Mouse (Mus musculus): ENCODE measurements at regions not wholly inside any gene's neighbourhood (a gene's known extent, or its start where the extent isn't known, plus 50 kb on each side); places are given as distances from the start of the nearest gene placed in this dataset.
"Not testable (repeated sequence)": the region's sequence is repeated elsewhere in the genome, so short reads cannot be mapped to it uniquely, and the experiment has no call there.

DNA sequence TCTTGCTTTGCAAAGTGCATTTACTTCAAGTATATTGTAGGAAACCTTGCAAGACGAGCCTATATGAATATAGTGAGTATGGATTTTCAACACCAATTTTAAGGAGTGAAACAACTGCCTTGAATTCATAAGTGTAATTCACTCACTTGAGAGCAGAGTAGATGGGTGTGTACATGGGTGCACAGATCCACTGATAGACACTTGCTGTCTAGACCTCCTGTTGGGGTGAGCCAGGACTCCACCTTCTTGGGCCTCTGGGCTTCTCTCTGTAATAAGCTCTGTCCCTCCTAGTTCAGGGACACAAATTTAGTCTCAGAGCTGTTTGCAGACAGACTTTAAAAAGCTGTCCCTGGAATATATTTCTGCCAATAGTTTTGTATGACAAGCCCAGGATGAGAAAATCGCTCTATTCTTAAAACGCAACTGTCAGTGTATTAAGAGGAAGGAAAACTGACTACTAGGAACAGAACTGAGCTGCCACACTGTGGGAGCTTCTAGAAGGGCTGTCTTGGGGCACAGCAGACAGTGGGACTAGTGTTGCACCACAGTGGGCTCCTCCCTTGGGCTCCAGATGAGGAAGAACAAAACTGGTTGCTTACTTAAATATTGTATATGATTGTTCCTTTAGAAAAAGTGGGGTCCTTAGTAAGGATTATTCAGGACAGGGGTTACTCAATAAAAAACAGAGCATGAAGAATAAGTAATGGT, 395.7 kb upstream of the Id2 start:
- DNase-seq (ENCODE audit: low spot score in 2 of 2), result no peak

DNA sequence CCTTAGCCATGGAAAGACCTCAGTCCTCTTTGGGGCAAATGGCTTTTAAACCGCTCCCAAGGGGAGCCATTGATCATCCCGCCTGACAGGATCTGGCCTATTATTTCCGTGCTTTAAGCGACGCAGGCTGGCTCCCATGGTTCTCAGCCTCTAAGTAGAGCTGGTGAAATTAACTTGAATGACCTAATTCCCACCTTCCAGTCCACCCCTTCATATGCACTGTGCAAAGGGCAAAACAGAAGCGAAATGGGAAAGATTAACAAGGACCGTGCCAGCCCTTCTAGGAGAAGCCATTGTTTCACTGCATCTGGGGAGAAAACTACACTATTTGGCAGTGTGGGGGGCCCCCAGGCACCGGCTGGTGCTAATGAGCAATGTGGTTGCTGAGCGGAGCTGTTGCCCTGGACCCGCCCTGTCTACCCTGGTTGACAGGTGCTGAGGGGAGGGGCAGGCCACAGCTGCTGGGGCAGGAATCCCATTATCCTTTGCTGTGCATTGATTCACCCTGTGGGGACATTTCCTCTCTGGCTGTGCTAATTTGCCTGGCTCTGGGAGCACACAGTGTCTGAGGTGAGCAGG, 378.3 kb upstream of the Id2 start:
- DNase-seq (ENCODE audit: low spot score in 2 of 2), result no peak

DNA sequence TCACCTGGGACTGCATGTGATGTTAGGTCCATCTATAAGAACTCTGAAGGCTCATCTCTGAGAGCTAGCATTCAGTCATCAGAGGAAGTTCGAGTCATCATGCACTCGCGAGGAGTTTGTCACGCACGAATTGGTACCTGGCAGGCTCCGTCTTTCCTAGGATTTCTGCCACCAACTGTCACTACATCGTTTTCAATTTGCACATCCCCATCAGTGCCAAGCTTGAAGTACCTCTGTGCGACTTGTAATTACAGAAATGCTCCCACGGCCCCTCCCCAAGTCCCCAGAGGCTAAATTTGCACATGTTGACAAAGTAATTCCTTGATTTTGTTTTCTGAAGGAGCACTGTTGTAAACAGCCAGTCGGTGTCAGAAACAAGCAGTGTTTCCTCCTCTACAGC, 372.2 kb upstream of the Id2 start:
- DNase-seq (ENCODE audit: low spot score in 2 of 2), result no peak

- DNase-seq (ENCODE audit: low spot score in 2 of 2), result no peak
Measured at GRCm38 (mm10) chr12:25467789-25468188, 370.8 kb upstream of the Id2 start.

DNA sequence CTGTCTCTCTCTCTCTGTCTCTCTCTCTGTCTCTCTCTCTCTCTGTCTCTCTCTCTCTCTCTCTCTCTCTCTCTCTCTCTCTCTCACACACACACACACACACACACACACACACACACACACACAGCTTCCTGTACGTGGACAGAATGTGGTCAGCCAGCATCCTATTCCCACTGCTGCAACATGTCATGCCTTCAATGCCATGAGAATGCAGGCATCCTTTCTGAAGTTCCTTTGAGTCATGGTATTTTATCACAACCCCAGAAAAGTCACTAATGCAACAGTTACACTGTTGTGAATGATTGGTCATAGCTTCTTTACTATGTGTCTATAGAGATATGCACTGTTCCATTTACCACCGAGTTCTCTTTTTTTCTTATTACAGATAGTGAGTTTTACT, 365.8 kb upstream of the Id2 start:
- not testable (repeated sequence) for DNase-seq (ENCODE audit: low spot score in 2 of 2)

DNA sequence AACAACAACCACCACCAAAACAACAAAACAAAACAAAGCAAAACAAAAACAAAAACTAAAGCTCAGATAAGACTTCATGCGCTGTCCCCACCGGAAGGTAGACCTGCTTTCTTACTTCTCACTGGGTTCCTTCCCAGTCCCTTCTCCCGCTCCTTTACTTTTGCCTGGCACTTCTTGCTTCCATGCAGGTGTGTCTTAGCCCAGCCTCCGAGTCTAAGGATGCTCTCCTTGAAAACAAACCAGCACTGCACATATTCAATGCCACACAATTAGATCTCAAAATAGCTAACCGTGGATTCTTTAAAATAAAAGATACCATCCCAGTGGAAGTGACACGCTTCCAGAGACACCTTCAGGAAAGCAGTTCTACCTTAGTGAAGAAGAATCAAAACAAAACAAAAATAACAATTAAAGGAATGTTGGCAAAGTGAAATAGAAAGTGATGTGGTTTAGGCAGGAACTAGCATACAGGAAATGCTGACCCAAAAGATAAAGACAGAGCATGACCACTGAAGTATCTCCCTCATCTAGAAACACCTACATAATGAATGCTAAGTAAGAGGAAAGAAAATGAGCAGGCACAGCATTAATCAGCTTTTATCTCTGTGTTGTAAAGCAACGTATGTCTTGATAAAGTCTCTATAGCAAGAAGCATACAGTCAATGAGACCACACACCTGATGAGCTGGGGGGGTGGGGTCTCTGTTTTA, 358.5 kb upstream of the Id2 start:
- DNase-seq (ENCODE audit: low spot score in 2 of 2), result no peak

DNA sequence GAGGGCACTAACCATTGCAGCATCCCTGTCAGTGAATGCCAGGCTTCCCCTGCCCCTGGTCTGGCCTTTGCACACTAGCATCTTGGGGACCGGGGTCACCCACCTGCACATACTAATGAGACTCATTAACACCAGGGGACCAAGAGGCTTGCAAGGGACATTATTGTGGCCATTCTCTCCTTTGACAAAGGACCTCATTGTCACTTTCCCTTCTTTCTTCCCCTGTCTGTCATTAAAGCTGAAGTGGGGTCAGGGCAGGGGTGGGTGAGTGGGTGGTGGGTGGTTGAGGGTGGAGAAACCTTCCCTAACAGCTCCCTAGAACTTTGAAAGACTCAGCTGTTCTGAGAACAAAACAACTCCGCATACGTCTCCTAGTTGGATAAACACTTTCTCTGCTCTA, 356.4 kb upstream of the Id2 start:
- no peak for DNase-seq (ENCODE audit: low spot score in 2 of 2)

GRCm38 (mm10) chr12:25451156-25451555, 354.2 kb upstream of the Id2 start:
- DNase-seq (ENCODE audit: low spot score in 2 of 2), result no peak

DNA sequence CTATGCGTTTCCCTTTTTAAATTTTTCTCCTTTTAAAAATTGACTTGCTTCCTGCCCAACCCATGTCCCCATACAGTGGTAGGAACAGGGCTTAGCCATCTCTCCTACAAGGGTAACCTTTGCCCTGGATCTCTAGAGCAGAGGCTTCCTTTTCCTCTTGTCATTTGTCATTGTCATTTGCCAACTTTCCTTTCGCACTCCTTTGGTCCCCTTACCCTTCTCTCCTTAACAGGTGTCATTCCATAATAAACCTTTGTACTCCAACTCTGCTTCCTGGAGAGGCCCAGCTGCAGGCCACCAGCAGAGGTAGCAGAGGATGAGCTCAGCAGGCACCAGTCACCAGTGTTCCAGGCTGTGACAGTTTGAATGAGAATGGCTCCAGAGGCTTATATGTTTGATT, 347.4 kb upstream of the Id2 start:
- DNase-seq (ENCODE audit: low spot score in 2 of 2), result no peak

GRCm38 (mm10) chr12:25439029-25439551, 342.1 kb upstream of the Id2 start:
- DNase-seq (ENCODE audit: low spot score in 2 of 2), result no peak

GRCm38 (mm10) chr12:25438217-25439028, 341.5 kb upstream of the Id2 start:
- no peak for DNase-seq (ENCODE audit: low spot score in 2 of 2)

DNA sequence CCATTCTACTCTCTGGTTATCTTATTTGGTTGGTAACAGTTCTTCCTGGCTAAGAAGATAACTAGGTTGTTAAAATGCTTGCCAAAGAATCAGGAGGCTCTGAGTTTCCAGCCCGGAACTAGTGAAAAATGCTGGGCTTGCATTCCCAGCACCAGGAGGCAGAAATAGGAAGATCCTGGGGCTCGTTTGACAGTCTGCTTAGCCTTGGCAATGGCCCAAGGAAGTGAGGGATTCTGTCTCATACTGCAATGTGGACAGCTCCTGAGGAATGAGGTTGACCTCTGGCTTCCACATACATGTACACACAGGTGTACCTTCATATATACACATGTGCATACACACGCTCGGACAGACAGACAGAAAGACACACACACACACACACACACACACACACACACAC, 340.6 kb upstream of the Id2 start:
- DNase-seq (ENCODE audit: low spot score in 2 of 2), result no peak

GRCm38 (mm10) chr12:25436220-25436911, 339.4 kb upstream of the Id2 start:
- DNase-seq (ENCODE audit: low spot score in 2 of 2), result no peak

DNA sequence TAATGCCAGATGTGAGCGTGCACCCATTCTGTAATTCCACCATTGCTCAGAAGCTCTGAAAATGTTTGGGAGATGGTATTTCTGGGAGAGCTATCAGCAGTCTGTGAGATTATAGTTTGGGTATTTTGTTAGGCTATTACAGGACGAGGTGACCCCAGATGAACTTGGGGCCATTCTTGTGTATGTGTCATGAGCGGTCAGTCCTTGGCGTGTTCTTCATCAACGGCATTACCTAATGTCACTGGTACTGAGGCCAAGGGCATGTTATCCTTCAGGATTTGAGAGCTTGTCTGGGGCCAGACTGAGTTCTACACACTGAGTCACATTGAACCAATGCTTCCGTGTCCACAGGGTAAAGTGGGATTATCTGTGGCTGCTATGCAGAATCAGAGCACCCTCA, 335.9 kb upstream of the Id2 start:
- DNase-seq (ENCODE audit: low spot score in 2 of 2), result no peak

GRCm38 (mm10) chr12:25430911-25431310, 334.0 kb upstream of the Id2 start:
- DNase-seq (ENCODE audit: low spot score in 2 of 2), result no peak

DNA sequence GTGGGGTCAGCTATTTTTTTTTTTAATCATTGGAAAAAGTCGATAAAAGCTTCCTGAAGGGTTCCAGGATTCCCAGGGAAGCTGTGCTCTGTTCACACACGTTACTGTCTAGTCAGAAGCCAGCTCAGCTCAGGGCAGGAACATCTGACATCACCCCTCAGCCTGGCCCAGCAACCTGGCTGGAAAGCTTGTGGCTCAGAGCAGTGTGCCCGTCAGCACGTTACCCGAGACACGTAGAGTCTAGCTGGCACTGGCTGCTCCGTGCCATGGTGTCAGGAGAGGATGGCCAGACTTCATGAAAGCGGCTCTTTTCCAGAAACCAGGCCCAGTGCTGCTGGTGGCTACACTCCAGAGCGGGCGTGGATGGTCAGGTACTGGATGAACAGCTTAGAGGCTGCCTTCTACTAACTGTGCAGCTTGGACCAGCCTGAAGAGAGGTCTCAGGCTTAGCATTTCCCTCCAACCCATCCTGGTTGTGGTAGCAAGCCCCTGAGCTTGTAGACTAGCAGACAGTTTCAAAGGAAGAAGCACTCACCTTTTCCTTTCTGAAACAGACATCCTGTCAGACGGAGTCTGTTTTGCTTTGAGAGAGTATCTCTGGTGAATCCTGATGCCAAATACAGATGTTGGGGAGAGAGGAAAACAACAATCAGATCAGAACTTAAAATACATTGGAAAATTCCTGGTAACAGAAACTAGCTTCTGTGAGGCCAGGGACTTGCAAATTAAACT, 331.1 kb upstream of the Id2 start:
- no peak for DNase-seq (ENCODE audit: low spot score in 2 of 2)

DNA sequence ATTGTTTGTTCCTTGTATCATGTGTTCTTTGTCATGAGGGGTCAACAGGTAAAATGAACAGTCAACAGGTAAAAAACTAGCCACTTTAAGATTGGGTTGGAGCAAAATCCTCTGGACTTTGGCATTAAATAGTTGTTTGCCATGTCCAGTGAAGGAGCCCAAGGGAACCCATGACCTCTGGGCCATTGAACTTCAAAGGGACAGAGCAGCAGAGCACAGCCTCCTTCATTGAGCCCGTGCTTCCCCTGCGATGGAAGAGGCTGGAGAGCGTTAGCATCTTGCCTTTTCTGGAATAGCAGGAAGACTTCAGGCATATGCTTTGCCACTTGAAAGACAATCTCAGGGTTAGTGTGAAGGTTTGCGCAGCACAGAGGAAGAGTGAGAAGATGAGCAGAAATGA, 320.4 kb upstream of the Id2 start:
- no peak for DNase-seq (ENCODE audit: low spot score in 2 of 2)

- DNase-seq (ENCODE audit: low spot score in 2 of 2), result no peak
Measured at GRCm38 (mm10) chr12:25416571-25416970, 319.6 kb upstream of the Id2 start.

- no peak for DNase-seq (ENCODE audit: low spot score in 2 of 2)
Measured at GRCm38 (mm10) chr12:25415641-25416040, 318.7 kb upstream of the Id2 start.

DNA sequence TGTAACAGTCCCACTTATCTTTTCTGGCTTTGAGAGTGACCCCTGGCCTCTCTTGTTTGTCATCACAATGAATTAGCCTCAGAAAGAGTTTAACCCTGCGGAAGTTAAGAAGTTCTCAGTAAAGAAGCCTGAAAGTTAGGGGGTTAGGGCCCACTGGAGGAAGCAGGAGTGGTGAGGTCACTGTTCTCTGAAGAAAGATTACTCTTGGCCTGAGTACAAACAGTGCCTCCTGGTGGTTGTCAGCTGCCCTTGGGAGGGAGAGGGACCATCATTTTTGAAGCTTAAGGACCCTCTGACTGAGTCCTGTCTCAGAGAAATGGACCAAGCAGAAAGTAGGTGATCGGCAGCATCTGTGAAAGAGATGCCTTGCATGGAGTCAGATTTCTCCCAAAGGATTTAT, 318.3 kb upstream of the Id2 start:
- peak in 1 of 2 experiments; percentile 9 for DNase-seq (ENCODE audit: low spot score in 2 of 2)
